Mouse (Mus musculus) liver, embryonic 16.5 days (tissue): ENCODE measurements around the gene Ccl9. TPM values are rescaled to one million over a fixed set of nuclear protein-coding genes. Genes with fewer than 3 reads are reported as not detected.

ENCODE experiments used
- ATAC-seq: fragments of 200-750 bp; cut with Nextera tagmentation; 2 replicates; pipeline ENCODE4 v1.8.0; 2017; ENCODE audit warnings: low read depth, mild to moderate bottlenecking, moderate number of reproducible peaks, moderate library complexity
- H3K27ac ChIP-seq: fragments of 300-500 bp; sonication (generic); 2 replicates; pipeline ENCODE4 v1.5.1; 2014; ENCODE audit warnings: mild to moderate bottlenecking, low read length
- H3K27me3 ChIP-seq: fragments of 300-500 bp; sonication (generic); 2 replicates; pipeline ENCODE4 v1.6.1; 2014; ENCODE audit warnings: low read depth, low read length, mixed read lengths; ENCODE audit not compliant: control insufficient read depth, insufficient read depth
- H3K36me3 ChIP-seq: fragments of 300-500 bp; sonication (generic); 2 replicates; pipeline ENCODE4 v1.6.1; 2014; ENCODE audit warnings: mild to moderate bottlenecking; ENCODE audit not compliant: control insufficient read depth, insufficient read depth
- H3K4me1 ChIP-seq: fragments of 300-500 bp; sonication (generic); 2 replicates; pipeline ENCODE4 v1.6.1; 2014; ENCODE audit warnings: low read depth, low read length, mixed read lengths; ENCODE audit not compliant: control insufficient read depth
- H3K4me2 ChIP-seq: fragments of 300-500 bp; sonication (generic); 2 replicates; pipeline ENCODE4 v1.6.1; 2014; ENCODE audit warnings: low read depth, low read length, mixed read lengths
- H3K4me3 ChIP-seq: fragments of 300-500 bp; sonication (generic); 2 replicates; pipeline ENCODE4 v1.5.1; 2014; ENCODE audit warnings: low read depth, mild to moderate bottlenecking, low read length
- H3K9ac ChIP-seq: fragments of 300-500 bp; sonication (generic); 2 replicates; pipeline ENCODE4 v1.6.1; 2014; ENCODE audit warnings: low read depth, low read length
- H3K9me3 ChIP-seq: fragments of 300-500 bp; sonication (generic); replicated peaks from 2 replicates; pipeline ENCODE4 v1.6.1; 2016; ENCODE audit warnings: low read length; ENCODE audit not compliant: control insufficient read depth
- WGBS: fragments of 180-500 bp; shearing (Covaris S2); extraction: QIAGEN DNeasy Blood & Tissue Kit; methylation state at CpG from one replicate; pipeline ENCODE4 v1.1.7; 2014; ENCODE audit not compliant: insufficient replicate concordance; 5-methylcytosine and 5-hydroxymethylcytosine counted together
- polyA plus RNA-seq: library from polyadenylated mRNA; unstranded; fragments of >200 nt; fragmentation: Nextera tagmentation; extraction: Ambion mirVana; gene quantifications from 2 replicates; pipeline ENCODE4 v1.2.1, GENCODE M21; 2015

Gene Ccl9
- polyA plus RNA-seq, 1 experiment from 2014 or later: 71.8 TPM

GRCm38 (mm10) chr11:83536831-83537230, 41.6 kb downstream of the Ccl9 start:
- WGBS: 47% methylated on average over 3 of the region's 3 CpGs
- Histone ChIP-seq H3K4me1 (no peaks in the 10 kb centered on the region), H3K27ac (no peak overlapping the region), H3K9ac (no peak overlapping the region), H3K27me3 (no peaks in the 10 kb centered on the region), H3K4me2 (no peak overlapping the region), H3K4me3 (no peak overlapping the region), H3K9me3 (no peaks in the 10 kb centered on the region), H3K36me3 (no peaks in the 10 kb centered on the region)
- ATAC-seq: no peak

GRCm38 (mm10) chr11:83534609-83535423, 43.6 kb downstream of the Ccl9 start:
- Histone ChIP-seq H3K4me1 (no peaks in the 10 kb centered on the region), H3K9ac (no peak overlapping the region), H3K4me2 (no peak overlapping the region), H3K27me3 (no peaks in the 10 kb centered on the region), H3K36me3 (no peaks in the 10 kb centered on the region), H3K4me3 (no peak overlapping the region), H3K27ac (no peak overlapping the region), H3K9me3 (no peaks in the 10 kb centered on the region)
- 47% methylated on average over 13 of the region's 13 CpGs for WGBS
- peak; percentile 61 for ATAC-seq

DNA sequence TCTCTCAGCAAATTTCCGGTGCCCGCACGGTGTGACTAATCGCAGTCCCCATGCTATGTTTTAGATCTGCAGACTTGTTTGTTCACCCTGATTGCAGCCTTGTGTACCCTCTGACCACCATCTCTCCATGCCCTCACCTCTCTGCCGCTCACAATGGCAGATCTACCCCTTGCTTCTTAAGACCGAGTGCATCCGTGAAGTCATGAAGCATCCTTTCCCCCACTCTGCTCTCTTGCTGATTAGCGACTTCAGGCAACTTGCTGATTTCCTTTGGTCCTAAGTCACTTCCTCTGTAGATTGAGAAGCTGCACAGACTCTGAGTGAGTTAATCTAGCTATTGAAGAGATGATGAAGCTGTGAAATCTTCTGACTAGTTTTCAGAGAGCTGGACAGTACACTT, 44.3 kb downstream of the Ccl9 start:
- no peak overlapping the region for H3K27ac ChIP-seq
- no peaks in the 10 kb centered on the region for H3K36me3 ChIP-seq
- no peaks in the 10 kb centered on the region for H3K4me1 ChIP-seq
- 52% methylated on average over 8 of the region's 8 CpGs for WGBS
- no peak overlapping the region for H3K4me3 ChIP-seq
- H3K27me3 ChIP-seq: no peaks in the 10 kb centered on the region
- no peak for ATAC-seq
- no peak overlapping the region for H3K9ac ChIP-seq
- no peaks in the 10 kb centered on the region for H3K9me3 ChIP-seq
- H3K4me2 ChIP-seq: no peak overlapping the region

DNA sequence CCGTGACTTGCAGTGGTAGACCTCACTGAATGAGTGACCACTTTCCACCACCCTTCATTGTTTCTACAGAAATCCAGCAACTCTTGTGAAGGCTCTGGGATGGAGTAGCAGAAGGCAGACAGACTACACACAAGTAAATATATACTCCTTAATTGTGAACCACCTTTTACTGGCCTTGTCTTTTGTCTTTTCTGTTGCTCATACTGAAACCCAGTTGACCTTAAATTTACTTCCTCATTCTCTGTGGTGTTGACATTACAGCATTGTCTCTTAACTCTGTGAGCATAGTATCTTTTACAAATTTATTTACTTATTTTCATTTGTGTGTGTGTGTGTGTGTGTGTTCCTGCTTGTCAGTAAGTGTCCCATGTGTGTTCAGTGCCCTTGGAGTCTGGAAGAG, 45.2 kb downstream of the Ccl9 start:
- Histone ChIP-seq H3K27ac (no peak overlapping the region), H3K4me2 (no peak overlapping the region), H3K36me3 (no peaks in the 10 kb centered on the region), H3K4me3 (no peak overlapping the region), H3K9me3 (no peaks in the 10 kb centered on the region), H3K4me1 (no peaks in the 10 kb centered on the region), H3K9ac (no peak overlapping the region), H3K27me3 (no peaks in the 10 kb centered on the region)
- 63% methylated on average over 1 of the region's 1 CpGs for WGBS
- ATAC-seq: no peak

GRCm38 (mm10) chr11:83530360-83530759, 48.1 kb downstream of the Ccl9 start, which contains the start of gene Ccl5:
Gene Ccl5, minus strand, starts transcription at chr11:83530518.
- Histone ChIP-seq H3K27me3 (no peaks in the 10 kb centered on the region), H3K4me1 (no peaks in the 10 kb centered on the region), H3K4me2 (no peak within 1 kb of the TSS), H3K27ac (no peak within 1 kb of the TSS), H3K4me3 (no peak within 1 kb of the TSS), H3K36me3 (no peaks in the 10 kb centered on the region), H3K9me3 (no peaks in the 10 kb centered on the region), H3K9ac (no peak within 1 kb of the TSS)
- WGBS: 75% methylated on average over 5 of the region's 5 CpGs
- no peak for ATAC-seq

DNA sequence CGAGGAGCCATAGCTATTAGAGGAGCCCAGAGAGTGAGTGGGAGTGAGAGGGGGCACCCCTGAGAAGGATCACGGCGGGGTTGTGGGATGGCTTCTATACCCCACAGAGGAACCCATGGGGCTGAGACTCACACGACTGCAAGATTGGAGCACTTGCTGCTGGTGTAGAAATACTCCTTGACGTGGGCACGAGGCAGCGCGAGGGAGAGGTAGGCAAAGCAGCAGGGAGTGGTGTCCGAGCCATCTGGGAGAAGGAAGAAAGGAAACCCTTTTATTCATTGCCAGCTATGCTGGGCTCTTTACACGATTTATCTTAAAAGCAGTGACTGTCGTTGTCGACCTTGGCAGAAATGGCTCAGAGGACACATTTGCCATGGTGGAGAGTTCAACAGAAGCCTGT, 49.4 kb downstream of the Ccl9 start:
- Histone ChIP-seq H3K4me2 (no peak overlapping the region), H3K27ac (no peak overlapping the region), H3K4me3 (no peak overlapping the region), H3K9me3 (no peaks in the 10 kb centered on the region), H3K4me1 (no peaks in the 10 kb centered on the region), H3K27me3 (no peaks in the 10 kb centered on the region), H3K36me3 (no peaks in the 10 kb centered on the region), H3K9ac (no peak overlapping the region)
- no peak for ATAC-seq
- 64% methylated on average over 12 of the region's 12 CpGs for WGBS

Other genes starting within 250 kb of the Ccl9 start
- 0.02 and 0.07 TPM in 2 replicates for gene Rasl10b, start 169.5 kb downstream of the Ccl9 start, polyA plus RNA-seq
- gene Gas2l2, start 149.2 kb downstream of the Ccl9 start, polyA plus RNA-seq: not detected in 2 replicates
- 1.7 and 2.4 TPM in 2 replicates for gene 1700020L24Rik, start 141.0 kb downstream of the Ccl9 start, polyA plus RNA-seq
- gene Mmp28, start 115.6 kb downstream of the Ccl9 start, polyA plus RNA-seq: 0.37 and 0.42 TPM in 2 replicates
- gene Taf15, start 105.5 kb downstream of the Ccl9 start, polyA plus RNA-seq: 4.1 and 4.2 TPM in 2 replicates
- not detected in 2 replicates for gene Heatr9, start 56.5 kb downstream of the Ccl9 start, polyA plus RNA-seq
- gene Ccl5, start 48.1 kb downstream of the Ccl9 start, polyA plus RNA-seq: 1.2 and 1.7 TPM in 2 replicates
- gene Ccl6, start 14.5 kb upstream of the Ccl9 start, polyA plus RNA-seq: 16.3 and 16.9 TPM in 2 replicates
- not detected in 2 replicates for gene Rpl9-ps1, start 67.0 kb upstream of the Ccl9 start, polyA plus RNA-seq
- gene Ccl3, start 70.7 kb upstream of the Ccl9 start, polyA plus RNA-seq: 0.34 and 0.44 TPM in 2 replicates
- gene Ccl4, start 83.9 kb upstream of the Ccl9 start, polyA plus RNA-seq: 0.48 and 0.50 TPM in 2 replicates
- 20.4 and 20.6 TPM in 2 replicates for gene Wfdc17, start 125.4 kb upstream of the Ccl9 start, polyA plus RNA-seq
- 0.18 TPM in 1 of 2 replicates, not detected in the other for gene Wfdc18, start 130.4 kb upstream of the Ccl9 start, polyA plus RNA-seq
- gene Wfdc21, start 168.3 kb upstream of the Ccl9 start, polyA plus RNA-seq: 52.2 and 61.4 TPM in 2 replicates
- gene Heatr6, start 175.1 kb upstream of the Ccl9 start, polyA plus RNA-seq: 5.6 and 7.2 TPM in 2 replicates